Mouse (Mus musculus) A20 (cell line): Measurements from ENCODE around the gene Coq4.

Experiments
- DNase-seq: peaks from one replicate; pipeline ENCODE4 v3.0.0-alpha.2; 2011; ENCODE audit warnings: low read depth, low spot score

Gene Coq4

DNA sequence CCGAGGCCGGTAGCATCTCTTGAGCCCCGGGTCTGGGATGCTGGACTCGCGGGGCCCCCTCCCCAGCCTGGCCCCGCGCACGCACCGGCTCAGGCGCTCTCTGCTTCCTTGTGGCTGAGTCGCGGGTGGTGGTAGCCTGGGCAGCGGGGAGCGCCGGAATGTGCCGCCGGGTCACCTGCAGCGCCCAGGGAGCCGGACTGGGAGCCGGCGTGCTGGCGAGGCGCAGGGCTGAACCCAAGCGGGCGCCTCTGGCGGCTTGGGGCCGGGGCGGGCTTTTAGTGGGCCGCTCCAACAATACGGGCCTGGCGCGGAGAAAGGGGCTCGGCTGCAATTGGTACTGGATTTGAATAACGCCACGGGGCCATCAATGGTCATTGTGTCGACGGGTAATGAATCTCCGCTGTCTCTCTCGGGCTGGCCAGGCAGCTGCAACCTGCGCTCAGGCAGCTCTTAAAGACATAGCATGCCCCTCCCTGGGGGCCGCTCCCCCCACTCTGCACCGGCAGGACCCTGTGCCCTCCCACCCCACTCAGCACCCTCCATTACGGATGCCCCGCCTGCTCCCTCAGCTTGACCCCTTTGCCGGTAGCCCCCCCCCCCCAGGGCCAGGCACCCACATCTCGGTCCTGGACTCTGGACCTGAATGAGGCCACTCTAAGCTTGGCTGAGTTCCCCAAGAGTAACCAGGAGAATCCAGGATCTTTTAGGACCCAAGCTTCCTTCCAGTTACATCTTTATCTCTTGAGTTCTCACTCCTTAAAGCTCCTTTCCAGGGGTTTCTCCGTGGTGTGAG, 59.0 kb downstream of the Coq4 start:
- no peak for DNase-seq

DNA sequence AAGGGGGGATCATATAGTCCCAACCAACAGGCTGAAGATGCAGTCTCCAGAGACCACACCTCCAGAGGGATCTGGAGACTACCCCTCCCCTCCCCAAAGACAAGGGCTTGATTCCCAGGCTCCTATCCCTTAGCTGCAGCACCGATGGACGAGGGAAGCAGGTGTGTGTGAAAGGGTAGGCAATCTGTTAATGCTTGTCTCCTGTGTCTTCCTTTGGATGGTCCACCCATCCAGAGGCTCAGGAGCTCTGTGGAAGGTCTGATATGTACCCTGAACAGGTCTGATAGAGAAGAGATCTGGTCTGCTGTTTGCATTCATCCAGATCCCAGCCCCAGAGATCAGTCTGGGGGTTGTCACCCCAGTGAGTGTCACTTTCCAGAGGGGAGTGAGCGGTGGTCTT, 59.6 kb downstream of the Coq4 start:
- DNase-seq: no peak
